Mouse (Mus musculus) cerebellum, adult 2 months (tissue): ENCODE measurements around the gene Ube2o. TPM values are rescaled to one million over a fixed set of nuclear protein-coding genes. Genes with fewer than 3 reads are reported as not detected.

Experiments used
- DNase-seq, 2 experiments: peaks; one replicate each; pipeline ENCODE4 v3.0.0; 2021
- H3K27ac ChIP-seq: fragments of 200-500 bp; 2 replicates; pipeline ENCODE4 v1.5.1; 2012; ENCODE audit warnings: low read length, control low read depth, inconsistent platforms; ENCODE audit not compliant: insufficient read depth
- H3K27me3 ChIP-seq: fragments of 200-500 bp; 2 replicates; pipeline ENCODE4 v1.6.1; 2012; ENCODE audit warnings: inconsistent platforms, mild to moderate bottlenecking, low read length, moderate library complexity; ENCODE audit not compliant: control insufficient read depth, insufficient read depth
- H3K4me1 ChIP-seq: fragments of 200-500 bp; 2 replicates; pipeline ENCODE4 v1.6.1; 2011; ENCODE audit warnings: low read length; ENCODE audit not compliant: control insufficient read depth, insufficient read depth
- H3K4me3 ChIP-seq: fragments of 200-500 bp; replicated peaks from 2 replicates; pipeline ENCODE3; 2011; ENCODE audit warnings: mild to moderate bottlenecking, low read depth, low read length, control low read depth; ENCODE audit not compliant: insufficient read depth
- CTCF ChIP-seq: fragments of 200-500 bp; IDR thresholded peaks from 2 replicates; pipeline ENCODE4 v1.5.1; 2011; ENCODE audit warnings: low read depth, mild to moderate bottlenecking, control low read depth, low read length, moderate library complexity, borderline replicate concordance; ENCODE audit not compliant: insufficient read depth
- POLR2A ChIP-seq: fragments of 200-500 bp; IDR thresholded peaks from 2 replicates; pipeline ENCODE4 v1.6.1; 2011; ENCODE audit warnings: low read length, control low read depth, borderline replicate concordance; ENCODE audit not compliant: insufficient read depth
- WGBS: fragments of 180-500 bp; shearing (Covaris S2); methylation state at CpG from one replicate; pipeline ENCODE4 v1.1.7; 2018; 5-methylcytosine and 5-hydroxymethylcytosine counted together
- polyA plus RNA-seq: library from polyadenylated mRNA; depleted of rRNA; stranded (reverse); fragments of >200 nt; gene quantifications from 2 replicates; pipeline ENCODE4 v1.2.3, GENCODE M21; 2012

Gene Ube2o
- polyA plus RNA-seq, 1 experiment: 88.2 TPM

DNA sequence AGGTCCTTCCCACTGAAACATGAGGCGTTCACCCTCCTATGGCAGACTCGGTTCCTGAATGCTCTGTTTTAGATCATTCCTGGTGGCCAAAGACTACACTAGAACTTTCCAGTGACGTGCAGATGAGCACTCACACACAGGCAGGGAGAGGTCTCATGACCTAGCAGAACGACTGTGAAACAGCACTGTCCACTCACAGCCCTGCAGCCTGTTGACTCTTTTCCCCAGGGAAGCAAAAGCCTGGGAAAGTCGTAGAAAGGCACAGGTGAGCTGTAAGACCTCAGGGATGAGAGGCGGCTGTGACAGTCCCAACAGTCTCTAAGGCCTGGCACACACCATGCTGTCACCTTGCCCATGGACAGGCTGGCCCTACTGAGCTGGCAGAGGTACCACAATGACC is 24.9 kb downstream of the Ube2o start:
- 32% methylated on average over 6 of the region's 6 CpGs for WGBS
- Histone ChIP-seq H3K4me1 (peaks cover 55% of the 10 kb centered on the region), H3K27ac (no peak overlapping the region), H3K4me3 (no peak overlapping the region), H3K27me3 (no peaks in the 10 kb centered on the region)
- peak in 1 of 2 experiments; percentile 49 for DNase-seq
- TF ChIP-seq CTCF (no peak), POLR2A (no peak)

DNA sequence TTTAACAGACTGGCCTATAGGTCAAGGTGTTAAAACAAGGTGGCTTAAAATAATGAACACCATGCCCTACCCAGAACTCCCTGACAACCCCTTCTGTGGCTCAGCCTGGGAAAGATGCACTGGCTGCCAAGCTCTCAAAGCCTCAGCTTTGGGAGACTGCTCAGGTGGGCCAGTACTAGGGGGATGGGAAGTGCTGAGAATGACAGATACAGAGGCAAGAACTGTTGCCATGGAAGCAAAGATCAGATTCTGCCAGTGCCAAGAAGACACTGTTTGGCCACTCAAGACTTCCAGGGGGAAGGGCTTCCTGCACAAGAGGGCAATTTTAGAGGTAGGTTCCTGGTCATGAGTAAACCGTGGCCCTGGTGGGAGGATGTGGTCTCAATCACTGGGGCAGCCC is 25.7 kb downstream of the Ube2o start:
- H3K27ac ChIP-seq: no peak overlapping the region

DNA sequence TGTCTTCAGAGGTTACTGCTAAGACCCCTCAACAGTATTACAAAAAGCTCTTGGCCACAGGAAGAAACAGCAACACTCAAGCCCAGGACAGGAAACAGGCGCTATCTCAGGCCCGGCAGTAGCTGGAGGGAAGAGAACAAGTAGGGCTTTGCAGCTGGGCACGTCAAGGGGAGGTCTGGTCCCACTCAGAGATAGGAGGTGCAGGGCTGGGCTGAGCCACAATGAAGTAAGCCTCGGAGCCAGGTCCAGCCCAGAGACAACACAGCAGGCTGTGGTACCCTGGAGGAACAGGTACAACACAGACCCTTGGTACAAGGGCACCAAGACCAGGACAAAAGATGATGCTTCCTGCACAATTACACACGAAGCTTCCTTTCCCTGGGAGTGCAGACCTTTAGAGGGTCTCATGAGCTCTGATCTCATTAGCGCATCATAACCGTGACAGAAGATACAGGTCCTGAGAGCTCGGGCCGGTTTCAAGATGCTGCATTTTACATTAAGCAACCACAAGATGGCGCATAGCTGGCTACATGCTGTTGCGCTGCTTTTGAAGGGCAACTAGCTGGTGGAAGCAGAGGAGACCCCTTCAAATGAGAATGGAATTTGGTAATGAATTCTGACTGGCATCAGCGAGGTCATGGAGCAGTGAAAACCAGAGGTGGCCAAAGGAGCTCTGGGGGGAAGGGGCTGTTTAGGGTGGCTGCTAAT is 26.9 kb downstream of the Ube2o start:
- Histone ChIP-seq H3K27me3 (no peaks in the 10 kb centered on the region), H3K4me3 (no peak overlapping the region), H3K27ac (no peak overlapping the region), H3K4me1 (peaks cover 67% of the 10 kb centered on the region)
- WGBS: 35% methylated on average over 12 of the region's 12 CpGs
- TF ChIP-seq CTCF (peak; percentile 79), POLR2A (no peak)
- DNase-seq: peak; percentile 55 to 59

More for the DNA sequence above, 25.7 kb downstream of the Ube2o start:
- DNase-seq: no peak
- Histone ChIP-seq H3K4me3 (no peak overlapping the region), H3K4me1 (peaks cover 61% of the 10 kb centered on the region), H3K27me3 (no peaks in the 10 kb centered on the region)
- WGBS: 58% methylated on average over 1 of the region's 1 CpGs
- no peak for TF ChIP-seq POLR2A
- no peak for TF ChIP-seq CTCF

GRCm38 (mm10) chr11:116552194-116552593 is 29.1 kb downstream of the Ube2o start:
- no peaks in the 10 kb centered on the region for H3K27me3 ChIP-seq
- 89% methylated on average over 1 of the region's 1 CpGs for WGBS
- no peak for DNase-seq
- no peak overlapping the region for H3K4me3 ChIP-seq
- TF ChIP-seq POLR2A (no peak), CTCF (no peak)
- peaks cover 70% of the 10 kb centered on the region for H3K4me1 ChIP-seq
- no peak overlapping the region for H3K27ac ChIP-seq

GRCm38 (mm10) chr11:116550748-116551147 is 30.5 kb downstream of the Ube2o start:
- DNase-seq: no peak
- H3K4me1 ChIP-seq: peaks cover 68% of the 10 kb centered on the region
- TF ChIP-seq POLR2A (no peak), CTCF (no peak)
- H3K27ac ChIP-seq: no peak overlapping the region
- H3K27me3 ChIP-seq: no peaks in the 10 kb centered on the region
- WGBS: 40% methylated on average over 7 of the region's 7 CpGs
- no peak overlapping the region for H3K4me3 ChIP-seq

DNA sequence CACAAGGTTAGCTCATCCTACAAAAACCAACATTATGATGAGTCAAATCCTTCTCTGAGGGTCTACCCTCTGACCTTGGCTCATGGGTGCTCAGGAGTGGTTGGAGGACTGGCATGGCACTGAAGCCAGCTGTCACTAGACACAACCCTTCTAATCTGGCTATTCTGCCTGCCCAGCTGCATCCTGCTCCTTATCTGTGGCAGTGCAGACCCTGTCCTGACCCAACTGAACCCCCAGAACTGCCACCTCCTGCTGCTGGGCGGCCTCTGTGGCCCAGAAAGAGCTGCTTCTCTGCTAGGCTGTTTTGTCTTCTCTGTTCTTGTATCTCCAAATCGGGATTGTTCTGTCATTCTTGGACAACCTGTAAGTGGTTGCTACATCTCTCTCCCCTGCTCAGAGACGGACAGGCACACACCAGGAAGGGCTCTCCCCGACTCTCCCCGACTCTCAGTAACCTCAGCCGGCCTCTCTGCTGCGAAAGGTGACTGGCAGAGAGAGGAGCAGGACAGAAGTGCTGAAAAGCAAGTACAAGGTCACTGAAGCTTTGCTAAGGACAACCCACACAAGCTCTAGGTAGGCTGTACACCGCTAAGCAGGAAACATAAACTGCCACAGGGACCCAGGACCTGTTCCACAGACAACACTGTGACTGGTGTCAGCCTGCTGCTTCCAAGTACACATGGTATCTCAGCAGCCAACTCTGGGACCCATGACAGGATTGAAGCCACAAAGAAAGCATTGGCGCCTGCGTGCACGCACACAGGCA is 31.8 kb downstream of the Ube2o start:
- H3K27ac ChIP-seq: no peak overlapping the region
- peaks cover 60% of the 10 kb centered on the region for H3K4me1 ChIP-seq
- 69% methylated on average over 11 of the region's 11 CpGs for WGBS
- TF ChIP-seq POLR2A (no peak), CTCF (no peak)
- H3K4me3 ChIP-seq: no peak overlapping the region
- no peaks in the 10 kb centered on the region for H3K27me3 ChIP-seq
- no peak for DNase-seq

DNA sequence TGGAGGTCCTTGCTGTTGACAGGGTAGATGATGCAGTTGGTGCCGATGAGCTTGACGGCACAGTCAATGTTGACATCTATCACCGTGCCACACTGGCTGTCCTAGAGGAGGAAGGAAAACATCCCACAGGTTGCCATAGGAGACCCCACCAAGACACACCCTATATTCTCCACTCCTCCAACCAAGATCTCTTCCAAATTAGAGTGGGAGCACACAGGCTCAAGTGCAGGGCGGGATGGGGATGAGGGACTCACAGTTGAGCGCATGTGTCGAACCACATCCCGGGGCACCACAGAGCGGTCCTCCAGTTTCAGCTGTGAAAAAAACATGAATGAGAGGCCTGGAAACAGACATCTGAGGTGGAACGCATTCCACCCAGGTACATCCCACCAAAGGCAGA is 32.5 kb downstream of the Ube2o start:
- WGBS: 97% methylated on average over 9 of the region's 9 CpGs
- H3K27me3 ChIP-seq: no peaks in the 10 kb centered on the region
- H3K4me1 ChIP-seq: peaks cover 56% of the 10 kb centered on the region
- no peak overlapping the region for H3K27ac ChIP-seq
- no peak overlapping the region for H3K4me3 ChIP-seq
- DNase-seq: no peak
- no peak for TF ChIP-seq CTCF
- TF ChIP-seq POLR2A: no peak
